Mouse (Mus musculus): ENCODE measurements around the gene Qars. TPM values are rescaled to one million over a fixed set of nuclear protein-coding genes. Genes with fewer than 3 reads are reported as not detected.
A peak's percentile ranks its signal among the peaks of the same experiment; 100 is the strongest.

The Qars gene
- polyA plus RNA-seq, 1 experiment from 2014 or later: 87.7 TPM

DNA sequence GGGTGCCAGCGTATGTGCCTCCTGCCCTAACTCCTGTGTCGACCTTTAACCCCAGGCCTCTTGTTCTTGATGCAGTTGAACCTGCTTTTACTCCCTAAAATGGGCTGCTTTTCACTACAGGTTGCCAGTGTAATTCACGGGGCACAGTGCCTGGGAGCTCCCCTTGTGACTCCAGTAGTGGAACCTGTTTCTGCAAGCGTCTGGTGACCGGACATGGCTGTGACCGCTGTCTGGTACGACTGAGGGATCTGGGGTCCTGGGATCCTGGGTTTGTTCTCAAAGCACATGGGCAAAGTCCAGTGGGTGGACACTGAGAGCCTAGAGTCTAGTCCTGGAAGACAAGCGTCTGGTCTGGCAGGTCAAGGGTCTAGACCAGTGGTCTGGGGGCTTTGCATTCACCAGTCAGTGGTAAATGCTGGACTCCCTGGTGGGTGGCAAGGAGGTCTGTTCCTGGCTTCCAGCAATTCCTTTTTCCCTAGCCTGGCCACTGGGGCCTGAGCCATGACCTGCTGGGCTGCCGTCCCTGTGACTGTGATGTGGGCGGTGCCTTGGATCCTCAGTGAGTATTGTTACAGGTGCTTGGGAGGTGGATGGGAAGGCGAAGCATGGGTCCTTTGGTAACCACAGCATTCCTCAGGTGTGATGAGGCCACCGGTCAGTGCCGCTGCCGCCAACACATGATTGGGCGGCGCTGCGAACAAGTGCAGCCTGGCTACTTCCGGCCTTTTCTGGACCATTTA, 24.3 kb upstream of the Qars start:
- Histone ChIP-seq H3K36me3 (ENCODE audit: control insufficient read depth, insufficient read depth, low read length) (peaks cover 27% of the 10 kb centered on the region; the same call in 1 of the 2 replicates), H3K27me3 (replicated peaks; ENCODE audit: control insufficient read depth, insufficient read depth, low read length) (no peaks in the 10 kb centered on the region), H3K4me3 (ENCODE audit: low read depth, low read length) (no peak overlapping the region), H3K9ac (ENCODE audit: low read length) (no peak overlapping the region), H3K4me1 (ENCODE audit: control insufficient read depth, insufficient read depth, low read length) (peaks cover 6% of the 10 kb centered on the region), H3K4me2 (ENCODE audit: low read length) (no peak overlapping the region), H3K9me3 (replicated peaks; ENCODE audit: control insufficient read depth, low read length) (no peaks in the 10 kb centered on the region), H3K27ac (ENCODE audit: low read depth, low read length) (no peak overlapping the region)
- DNase-seq (ENCODE audit: low spot score): no peak
- WGBS: 92% methylated on average over 18 of the region's 18 CpGs
- ATAC-seq: no peak

DNA sequence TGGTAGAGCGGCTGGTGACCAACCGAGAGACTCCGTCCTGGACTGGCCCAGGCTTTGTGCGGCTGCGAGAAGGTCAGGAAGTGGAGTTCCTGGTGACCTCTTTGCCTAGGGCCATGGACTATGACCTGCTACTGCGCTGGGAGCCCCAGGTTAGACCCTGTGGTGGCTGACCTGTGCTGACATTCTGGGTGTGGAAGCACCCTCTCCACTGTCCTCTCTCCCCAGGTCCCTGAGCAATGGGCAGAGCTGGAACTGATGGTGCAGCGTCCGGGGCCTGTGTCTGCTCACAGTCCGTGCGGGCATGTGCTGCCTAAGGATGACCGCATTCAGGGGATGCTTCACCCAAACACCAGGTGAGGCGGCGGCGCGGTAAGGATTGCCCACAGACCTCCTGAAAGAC, 23.5 kb upstream of the Qars start:
- Histone ChIP-seq H3K27me3 (replicated peaks; ENCODE audit: control insufficient read depth, insufficient read depth, low read length) (no peaks in the 10 kb centered on the region), H3K9me3 (replicated peaks; ENCODE audit: control insufficient read depth, low read length) (no peaks in the 10 kb centered on the region), H3K27ac (ENCODE audit: low read depth, low read length) (no peak overlapping the region), H3K4me2 (ENCODE audit: low read length) (no peak overlapping the region), H3K36me3 (ENCODE audit: control insufficient read depth, insufficient read depth, low read length) (peaks cover 35% of the 10 kb centered on the region), H3K9ac (ENCODE audit: low read length) (no peak overlapping the region), H3K4me3 (ENCODE audit: low read depth, low read length) (no peak overlapping the region), H3K4me1 (ENCODE audit: control insufficient read depth, insufficient read depth, low read length) (peaks cover 4% of the 10 kb centered on the region)
- WGBS: 96% methylated on average over 15 of the region's 15 CpGs
- DNase-seq (ENCODE audit: low spot score): no peak
- ATAC-seq: no peak

DNA sequence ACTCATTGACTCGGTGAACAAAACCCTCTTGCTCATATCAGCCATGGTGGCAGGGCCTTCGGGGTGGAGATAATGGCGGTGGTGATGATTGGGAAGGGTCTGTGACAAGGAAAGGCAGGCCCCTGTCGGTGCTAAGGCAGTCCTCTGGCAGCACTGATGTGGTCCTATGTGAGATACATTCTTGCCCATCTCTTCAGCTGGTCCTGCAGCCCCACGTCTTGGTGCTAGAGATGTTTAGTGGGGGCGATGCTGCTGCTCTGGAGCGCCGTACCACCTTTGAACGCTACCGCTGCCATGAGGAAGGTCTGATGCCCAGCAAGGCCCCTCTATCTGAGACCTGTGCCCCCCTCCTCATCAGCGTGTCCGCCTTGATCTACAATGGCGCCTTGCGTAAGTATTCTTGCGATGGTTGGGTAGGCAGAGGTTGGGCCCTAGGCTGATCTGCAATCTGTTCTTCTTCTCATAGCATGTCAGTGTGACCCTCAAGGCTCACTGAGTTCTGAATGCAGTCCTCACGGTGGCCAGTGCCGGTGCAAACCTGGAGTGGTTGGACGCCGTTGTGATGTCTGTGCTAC, 22.1 kb upstream of the Qars start:
- no peak overlapping the region for H3K4me3 ChIP-seq (ENCODE audit: low read depth, low read length)
- H3K4me2 ChIP-seq (ENCODE audit: low read length): no peak overlapping the region
- H3K36me3 ChIP-seq (ENCODE audit: control insufficient read depth, insufficient read depth, low read length): peaks cover 39% of the 10 kb centered on the region
- WGBS: 96% methylated on average over 19 of the region's 19 CpGs
- H3K27ac ChIP-seq (ENCODE audit: low read depth, low read length): no peak overlapping the region
- ATAC-seq (no peak), DNase-seq (ENCODE audit: low spot score) (no peak)
- H3K27me3 ChIP-seq (replicated peaks; ENCODE audit: control insufficient read depth, insufficient read depth, low read length): no peaks in the 10 kb centered on the region
- H3K4me1 ChIP-seq (ENCODE audit: control insufficient read depth, insufficient read depth, low read length): peaks cover 4% of the 10 kb centered on the region; the same call in 1 of the 2 replicates
- H3K9me3 ChIP-seq (replicated peaks; ENCODE audit: control insufficient read depth, low read length): no peaks in the 10 kb centered on the region
- no peak overlapping the region for H3K9ac ChIP-seq (ENCODE audit: low read length)

DNA sequence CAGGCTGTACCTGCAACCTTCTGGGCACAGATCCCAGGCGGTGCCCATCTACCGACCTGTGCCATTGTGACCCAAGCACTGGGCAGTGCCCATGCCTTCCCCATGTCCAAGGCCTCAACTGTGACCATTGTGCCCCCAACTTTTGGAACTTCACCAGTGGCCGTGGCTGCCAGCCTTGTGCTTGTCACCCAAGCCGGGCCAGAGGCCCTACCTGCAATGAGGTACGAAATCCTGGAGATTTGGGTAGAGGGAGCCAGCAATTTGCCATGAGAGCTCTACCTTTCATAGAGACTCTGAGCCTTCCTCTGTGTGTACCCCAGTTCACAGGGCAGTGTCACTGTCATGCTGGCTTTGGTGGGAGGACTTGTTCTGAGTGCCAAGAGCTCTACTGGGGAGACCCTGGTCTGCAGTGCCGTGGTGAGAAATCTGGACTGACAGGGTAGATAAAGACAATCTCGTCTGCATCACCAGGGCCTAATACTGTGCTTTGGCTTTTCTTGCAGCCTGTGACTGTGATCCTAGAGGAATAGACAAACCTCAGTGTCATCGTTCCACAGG, 20.5 kb upstream of the Qars start:
- 91% methylated on average over 8 of the region's 8 CpGs for WGBS
- Histone ChIP-seq H3K27ac (ENCODE audit: low read depth, low read length) (no peak overlapping the region), H3K4me3 (ENCODE audit: low read depth, low read length) (no peak overlapping the region), H3K4me1 (ENCODE audit: control insufficient read depth, insufficient read depth, low read length) (peaks cover 12% of the 10 kb centered on the region), H3K36me3 (ENCODE audit: control insufficient read depth, insufficient read depth, low read length) (peaks cover 38% of the 10 kb centered on the region), H3K4me2 (ENCODE audit: low read length) (no peak overlapping the region), H3K9ac (ENCODE audit: low read length) (no peak overlapping the region), H3K27me3 (replicated peaks; ENCODE audit: control insufficient read depth, insufficient read depth, low read length) (no peaks in the 10 kb centered on the region), H3K9me3 (replicated peaks; ENCODE audit: control insufficient read depth, low read length) (no peaks in the 10 kb centered on the region)
- ATAC-seq: no peak
- DNase-seq (ENCODE audit: low spot score): no peak

DNA sequence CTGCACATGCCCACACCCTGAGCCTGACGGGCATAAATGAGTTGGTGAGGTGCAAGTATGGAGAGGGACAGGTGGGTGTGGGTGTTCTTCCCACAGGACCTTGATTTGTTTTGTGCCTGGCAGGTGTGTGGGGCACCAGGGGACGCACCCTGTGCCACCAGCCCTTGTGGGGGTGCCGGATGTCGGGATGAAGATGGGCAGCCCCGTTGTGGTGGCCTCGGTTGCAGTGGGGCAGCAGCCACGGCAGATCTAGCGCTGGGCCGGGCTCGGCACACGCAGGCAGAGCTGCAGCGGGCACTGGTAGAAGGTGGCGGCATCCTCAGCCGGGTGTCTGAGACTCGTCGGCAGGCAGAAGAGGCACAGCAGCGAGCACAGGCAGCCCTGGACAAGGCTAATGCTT, 19.1 kb upstream of the Qars start:
- Histone ChIP-seq H3K9me3 (replicated peaks; ENCODE audit: control insufficient read depth, low read length) (no peaks in the 10 kb centered on the region), H3K4me3 (ENCODE audit: low read depth, low read length) (no peak overlapping the region), H3K36me3 (ENCODE audit: control insufficient read depth, insufficient read depth, low read length) (peaks cover 49% of the 10 kb centered on the region), H3K4me2 (ENCODE audit: low read length) (no peak overlapping the region), H3K27ac (ENCODE audit: low read depth, low read length) (no peak overlapping the region), H3K4me1 (ENCODE audit: control insufficient read depth, insufficient read depth, low read length) (peaks cover 15% of the 10 kb centered on the region), H3K27me3 (replicated peaks; ENCODE audit: control insufficient read depth, insufficient read depth, low read length) (no peaks in the 10 kb centered on the region), H3K9ac (ENCODE audit: low read length) (no peak overlapping the region)
- no peak for DNase-seq (ENCODE audit: low spot score)
- no peak for ATAC-seq
- 93% methylated on average over 17 of the region's 17 CpGs for WGBS

DNA sequence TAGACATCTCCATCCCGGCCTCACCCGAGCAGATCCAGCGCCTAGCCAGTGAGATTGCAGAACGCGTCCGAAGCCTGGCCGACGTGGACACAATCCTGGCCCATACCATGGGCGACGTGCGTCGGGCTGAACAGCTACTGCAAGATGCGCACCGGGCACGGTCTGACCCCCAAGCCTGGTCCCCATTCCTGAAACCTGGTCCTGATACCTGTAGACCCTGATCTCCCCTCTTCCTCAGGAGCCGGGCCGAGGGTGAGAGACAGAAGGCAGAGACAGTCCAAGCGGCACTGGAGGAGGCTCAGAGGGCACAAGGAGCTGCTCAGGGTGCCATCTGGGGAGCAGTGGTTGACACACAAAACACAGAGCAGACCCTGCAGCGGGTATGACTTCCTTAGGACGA, 18.3 kb upstream of the Qars start:
- Histone ChIP-seq H3K9me3 (replicated peaks; ENCODE audit: control insufficient read depth, low read length) (no peaks in the 10 kb centered on the region), H3K27ac (ENCODE audit: low read depth, low read length) (0 out of 2 replicates have a peak overlapping the region, but pooled peaks have one; percentile 96), H3K27me3 (replicated peaks; ENCODE audit: control insufficient read depth, insufficient read depth, low read length) (no peaks in the 10 kb centered on the region), H3K4me1 (ENCODE audit: control insufficient read depth, insufficient read depth, low read length) (peaks cover 15% of the 10 kb centered on the region), H3K4me2 (ENCODE audit: low read length) (no peak overlapping the region), H3K36me3 (ENCODE audit: control insufficient read depth, insufficient read depth, low read length) (peaks cover 56% of the 10 kb centered on the region), H3K9ac (ENCODE audit: low read length) (no peak overlapping the region), H3K4me3 (ENCODE audit: low read depth, low read length) (no peak overlapping the region)
- ATAC-seq (no peak), DNase-seq (ENCODE audit: low spot score) (no peak)
- WGBS: 96% methylated on average over 20 of the region's 20 CpGs

DNA sequence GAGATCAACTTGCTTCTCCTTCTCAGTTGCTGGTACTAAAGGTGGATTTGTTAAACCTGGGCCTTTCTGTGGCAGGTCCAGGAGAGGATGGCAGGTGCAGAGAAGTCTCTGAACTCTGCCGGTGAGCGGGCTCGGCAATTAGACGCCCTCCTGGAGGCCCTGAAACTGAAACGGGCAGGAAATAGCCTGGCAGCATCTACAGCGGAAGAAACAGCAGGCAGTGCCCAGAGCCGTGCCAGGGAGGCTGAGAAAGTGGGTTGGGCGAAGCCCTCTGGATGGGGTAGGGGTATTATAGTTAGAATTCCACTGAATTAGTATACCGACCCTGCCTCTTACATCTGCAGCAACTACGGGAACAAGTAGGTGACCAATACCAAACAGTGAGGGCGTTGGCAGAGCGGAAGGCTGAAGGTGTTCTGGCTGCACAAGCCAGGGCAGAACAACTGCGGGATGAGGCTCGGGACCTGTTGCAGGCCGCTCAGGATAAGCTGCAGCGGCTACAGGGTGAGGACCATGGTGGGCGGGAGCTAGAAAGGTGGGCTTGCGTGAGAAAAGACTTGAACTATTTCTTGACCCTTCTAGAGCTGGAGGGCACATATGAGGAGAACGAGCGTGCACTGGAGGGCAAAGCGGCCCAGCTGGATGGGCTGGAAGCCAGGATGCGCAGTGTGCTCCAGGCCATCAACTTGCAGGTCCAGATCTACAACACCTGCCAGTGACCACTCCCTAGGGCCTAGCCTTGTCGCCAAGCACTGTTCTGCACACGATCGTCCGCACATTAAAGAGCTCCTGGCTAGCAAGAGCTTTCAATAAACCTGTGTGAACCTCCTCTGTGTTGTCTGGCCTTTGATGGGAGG, 17.6 kb upstream of the Qars start:
- peak overlapping the region; percentile 98 for H3K4me3 ChIP-seq (ENCODE audit: low read depth, low read length)
- H3K27ac ChIP-seq (ENCODE audit: low read depth, low read length): peak overlapping the region; percentile 96
- H3K27me3 ChIP-seq (replicated peaks; ENCODE audit: control insufficient read depth, insufficient read depth, low read length): no peaks in the 10 kb centered on the region
- 68% methylated on average over 26 of the region's 26 CpGs for WGBS
- ATAC-seq (no peak; the same call in 1 of the 2 replicates), DNase-seq (ENCODE audit: low spot score) (no peak)
- peak overlapping the region; percentile 96 for H3K9ac ChIP-seq (ENCODE audit: low read length)
- peaks cover 15% of the 10 kb centered on the region for H3K4me1 ChIP-seq (ENCODE audit: control insufficient read depth, insufficient read depth, low read length)
- H3K4me2 ChIP-seq (ENCODE audit: low read length): peak overlapping the region; percentile 94
- H3K9me3 ChIP-seq (replicated peaks; ENCODE audit: control insufficient read depth, low read length): no peaks in the 10 kb centered on the region
- H3K36me3 ChIP-seq (ENCODE audit: control insufficient read depth, insufficient read depth, low read length): peaks cover 63% of the 10 kb centered on the region

DNA sequence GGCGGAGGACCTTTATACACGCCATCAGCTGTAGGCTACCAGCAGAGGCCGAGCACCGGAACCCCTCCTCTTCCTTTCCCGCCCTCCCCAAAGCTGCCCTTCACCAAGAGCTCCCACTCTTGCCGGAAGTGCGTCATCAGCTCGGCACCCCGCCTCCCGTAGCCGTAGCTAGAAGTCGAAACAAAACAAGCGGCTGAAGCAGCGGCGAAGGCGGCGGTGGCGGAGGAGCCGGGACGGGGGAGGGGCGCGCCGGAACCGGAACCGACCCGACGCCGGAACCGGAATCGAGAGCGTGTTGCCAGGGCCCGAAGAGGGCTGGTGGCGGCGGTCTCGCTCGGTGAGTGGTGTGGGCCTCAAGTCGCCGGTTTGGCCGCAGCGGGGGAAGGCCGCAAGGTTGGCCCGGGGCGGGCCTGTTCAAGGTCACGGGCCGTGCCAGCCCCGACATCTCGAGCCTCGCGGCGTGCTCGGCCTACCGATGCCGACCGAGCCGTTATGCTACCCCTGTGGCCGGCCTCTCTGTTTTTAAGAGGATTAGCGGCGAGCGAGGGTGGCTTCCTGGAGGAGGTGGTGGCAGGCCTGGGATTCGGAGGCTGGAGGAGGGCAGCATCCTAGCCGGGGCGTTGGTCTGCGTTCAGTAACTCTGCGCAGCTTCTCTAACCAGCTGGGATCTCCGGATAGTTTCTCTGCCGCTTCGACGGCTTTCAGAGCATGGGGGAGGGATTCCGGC, 16.8 kb upstream of the Qars start, which contains the start of gene Usp19:
Gene Usp19 (plus strand): TSS at position 44 of the 727 bp plus-strand sequence.
- ATAC-seq (peak; percentile 97), DNase-seq (ENCODE audit: low spot score) (peak; percentile 98)
- H3K4me2 ChIP-seq (ENCODE audit: low read length): peak within 1 kb of the TSS; percentile 94
- no peaks in the 10 kb centered on the region for H3K27me3 ChIP-seq (replicated peaks; ENCODE audit: control insufficient read depth, insufficient read depth, low read length)
- peak within 1 kb of the TSS; percentile 98 for H3K4me3 ChIP-seq (ENCODE audit: low read depth, low read length)
- H3K27ac ChIP-seq (ENCODE audit: low read depth, low read length): peak within 1 kb of the TSS; percentile 96
- peaks cover 71% of the 10 kb centered on the region for H3K36me3 ChIP-seq (ENCODE audit: control insufficient read depth, insufficient read depth, low read length)
- peaks cover 15% of the 10 kb centered on the region for H3K4me1 ChIP-seq (ENCODE audit: control insufficient read depth, insufficient read depth, low read length)
- no peaks in the 10 kb centered on the region for H3K9me3 ChIP-seq (replicated peaks; ENCODE audit: control insufficient read depth, low read length)
- H3K9ac ChIP-seq (ENCODE audit: low read length): peak within 1 kb of the TSS; percentile 96
- WGBS: under 1% methylated on average over 69 of the region's 69 CpGs
